Mouse (Mus musculus): Measurements from ENCODE around the gene Ak8.

DNA sequence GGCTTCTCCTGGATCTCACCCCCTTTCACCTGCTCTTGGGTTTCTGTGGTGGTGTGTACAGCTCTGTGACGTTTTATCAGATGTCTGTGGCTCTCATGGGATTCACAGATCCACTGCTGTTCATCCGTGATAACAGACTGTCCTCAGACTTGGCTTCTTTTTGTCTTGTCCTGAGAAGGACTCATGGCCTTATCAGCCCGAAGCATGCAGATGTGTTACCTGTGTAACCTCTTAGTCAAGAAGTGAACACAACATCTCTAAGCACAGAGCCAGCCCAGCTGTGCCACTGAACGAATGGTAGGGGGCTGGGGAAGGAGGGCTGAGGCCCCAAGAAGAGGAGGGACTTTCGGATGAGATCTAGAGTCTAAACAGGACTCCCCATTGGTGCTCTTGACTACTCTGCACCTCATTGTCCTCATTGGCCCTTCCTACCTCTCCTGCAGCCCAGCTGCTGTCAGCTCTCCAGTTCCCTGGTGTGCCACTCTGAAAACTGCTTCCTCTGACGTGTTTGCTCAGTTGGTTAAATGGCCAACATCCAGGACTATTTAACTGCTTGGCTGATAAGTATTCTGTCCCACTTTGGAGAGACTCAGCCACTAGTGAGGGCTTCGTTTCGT, 1.8 kb downstream of the Ak8 start:
- TF ChIP-seq CTCF (IDR thresholded peaks at IDR 0.05; ENCODE audit: low read depth, low read length) = no peak
- no peak for TF ChIP-seq POLR2AphosphoS5 (IDR thresholded peaks at IDR 0.05; ENCODE audit: insufficient replicate concordance, low read depth, low read length)
- TF ChIP-seq GATA1 (IDR thresholded peaks at IDR 0.05; ENCODE audit: borderline replicate concordance, low read length) = no peak
